Mouse (Mus musculus) stomach, embryonic 16.5 days (tissue): ENCODE data around the gene Kcnt2. TPM values are rescaled to one million over a fixed set of nuclear protein-coding genes. Genes with fewer than 3 reads are reported as not detected.
A peak's percentile ranks its signal among the peaks of the same experiment; 100 is the strongest.

Experiments
- ATAC-seq: fragments of 200-750 bp; cut with Nextera tagmentation; 2 replicates; pipeline ENCODE4 v1.8.0; 2017; ENCODE audit warnings: moderate number of reproducible peaks, moderate TSS enrichment; ENCODE audit not compliant: insufficient read depth, low FRiP score
- H3K27ac ChIP-seq: fragments of 300-500 bp; sonication (generic); 2 replicates; pipeline ENCODE4 v1.5.1; 2014; ENCODE audit warnings: low read length
- H3K27me3 ChIP-seq: fragments of 300-500 bp; sonication (generic); 2 replicates; pipeline ENCODE4 v1.6.1; 2014; ENCODE audit warnings: low read length, control low read depth, mixed read lengths; ENCODE audit not compliant: control insufficient read depth, insufficient read depth
- H3K36me3 ChIP-seq: fragments of 300-500 bp; sonication (generic); 2 replicates; pipeline ENCODE4 v1.6.1; 2014; ENCODE audit warnings: low read length; ENCODE audit not compliant: control insufficient read depth, insufficient read depth
- H3K4me1 ChIP-seq: fragments of 300-500 bp; sonication (generic); 2 replicates; pipeline ENCODE4 v1.6.1; 2014; ENCODE audit warnings: low read length, control low read depth, mixed read lengths; ENCODE audit not compliant: control insufficient read depth, insufficient read depth
- H3K4me2 ChIP-seq: fragments of 300-500 bp; sonication (generic); 2 replicates; pipeline ENCODE4 v1.6.1; 2014; ENCODE audit warnings: low read depth, low read length, mixed read lengths
- H3K4me3 ChIP-seq: fragments of 300-500 bp; sonication (generic); replicated peaks from 2 replicates; pipeline ENCODE4 v1.5.1; 2014; ENCODE audit warnings: mild to moderate bottlenecking, low read length
- H3K9ac ChIP-seq: fragments of 300-500 bp; sonication (generic); 2 replicates; pipeline ENCODE4 v1.6.1; 2014; ENCODE audit warnings: low read length
- H3K9me3 ChIP-seq: fragments of 300-500 bp; sonication (generic); replicated peaks from 2 replicates; pipeline ENCODE4 v1.6.1; 2016; ENCODE audit warnings: low read length, control low read depth; ENCODE audit not compliant: control insufficient read depth
- WGBS: fragments of 180-500 bp; shearing (Covaris S2); extraction: QIAGEN DNeasy Blood & Tissue Kit; methylation state at CpG from one replicate; pipeline ENCODE4 v1.1.7; 2014; 5-methylcytosine and 5-hydroxymethylcytosine counted together
- polyA plus RNA-seq: library from polyadenylated mRNA; unstranded; fragments of >200 nt; fragmentation: Nextera tagmentation; extraction: Ambion mirVana; gene quantifications from 2 replicates; pipeline ENCODE4 v1.2.1, GENCODE M21; 2015

Gene Kcnt2
- polyA plus RNA-seq, 1 experiment from 2014 or later, result 3.3 TPM

DNA sequence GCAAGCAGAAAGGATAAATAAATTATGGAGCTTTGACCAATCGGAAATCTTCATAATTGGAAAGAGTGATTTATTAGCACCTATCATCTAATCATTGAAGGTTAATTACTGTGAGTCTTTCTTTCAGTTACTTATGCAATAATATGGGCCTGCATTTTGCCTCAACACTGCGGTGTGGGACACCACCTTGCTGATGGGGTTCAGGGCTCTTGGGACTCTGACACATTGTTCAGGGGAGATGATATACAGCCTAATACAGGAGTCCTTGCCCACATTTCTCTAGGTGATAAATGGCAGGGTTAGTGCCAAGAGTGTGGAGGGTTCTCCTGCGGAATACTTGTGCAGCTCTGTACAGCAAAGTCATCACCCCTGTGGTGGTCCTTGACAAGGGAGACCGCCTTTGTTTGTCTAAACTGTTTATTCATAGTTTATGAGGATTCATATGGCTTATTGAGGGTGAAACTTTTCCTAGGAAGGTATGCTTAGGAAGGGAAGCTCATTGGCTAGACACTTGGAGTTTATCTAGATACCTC, 362.9 kb downstream of the Kcnt2 start:
- no peaks in the 10 kb centered on the region for H3K36me3 ChIP-seq
- no peaks in the 10 kb centered on the region for H3K4me1 ChIP-seq
- no peak overlapping the region for H3K4me3 ChIP-seq
- no peak for ATAC-seq
- H3K9ac ChIP-seq, result no peak overlapping the region
- no peaks in the 10 kb centered on the region for H3K9me3 ChIP-seq
- 81% methylated on average over 4 of the region's 4 CpGs for WGBS
- H3K27ac ChIP-seq, result no peak overlapping the region
- H3K4me2 ChIP-seq, result no peak overlapping the region
- H3K27me3 ChIP-seq, result no peaks in the 10 kb centered on the region

DNA sequence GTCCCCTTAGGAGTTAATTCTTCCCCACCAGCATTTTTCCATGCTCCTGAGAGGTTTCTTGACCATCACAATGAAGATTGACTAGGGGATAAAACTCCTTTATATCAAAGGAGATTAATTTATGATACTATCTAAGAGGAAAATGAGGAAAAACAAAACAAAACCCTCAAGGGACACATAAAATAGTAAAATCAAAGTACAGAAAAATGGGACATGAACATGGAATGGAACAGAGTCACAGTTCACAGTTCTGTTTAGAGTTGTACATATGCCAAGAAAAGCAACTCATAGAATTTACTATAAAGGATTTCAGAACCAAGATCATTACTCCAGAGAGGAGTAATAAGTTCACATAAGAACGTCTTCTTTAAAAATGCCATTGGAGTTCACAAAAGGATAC, 367.1 kb downstream of the Kcnt2 start:
- no peak overlapping the region for H3K9ac ChIP-seq
- H3K4me3 ChIP-seq, result no peak overlapping the region
- no peaks in the 10 kb centered on the region for H3K4me1 ChIP-seq
- no peaks in the 10 kb centered on the region for H3K27me3 ChIP-seq
- H3K9me3 ChIP-seq, result no peaks in the 10 kb centered on the region
- ATAC-seq, result no peak
- no peaks in the 10 kb centered on the region for H3K36me3 ChIP-seq
- 56% methylated on average over 1 of the region's 1 CpGs for WGBS
- H3K27ac ChIP-seq, result no peak overlapping the region
- H3K4me2 ChIP-seq, result no peak overlapping the region

DNA sequence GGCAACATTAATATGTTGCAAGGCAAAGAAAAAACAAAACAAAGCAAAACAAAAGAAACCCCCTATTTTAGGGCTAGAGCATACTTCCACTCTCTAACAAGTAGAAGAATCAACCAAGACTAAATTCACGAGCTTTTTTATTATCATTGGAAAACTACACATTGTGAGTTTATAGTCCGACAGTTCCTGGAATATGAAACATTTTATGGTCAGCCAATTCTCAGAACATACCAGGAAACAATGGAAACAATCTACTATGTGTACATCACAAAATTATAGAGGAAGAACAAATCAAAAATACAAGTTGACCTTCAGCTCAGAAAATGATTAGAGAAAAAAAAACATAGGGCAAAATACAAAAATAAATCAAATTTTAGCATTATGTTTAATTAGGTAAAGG, 368.9 kb downstream of the Kcnt2 start:
- Histone ChIP-seq H3K9me3 (no peaks in the 10 kb centered on the region), H3K36me3 (no peaks in the 10 kb centered on the region), H3K27me3 (no peaks in the 10 kb centered on the region), H3K4me1 (no peaks in the 10 kb centered on the region), H3K4me2 (no peak overlapping the region), H3K9ac (no peak overlapping the region), H3K27ac (no peak overlapping the region), H3K4me3 (no peak overlapping the region)
- WGBS, result 78% methylated on average over 2 of the region's 2 CpGs
- ATAC-seq, result no peak

DNA sequence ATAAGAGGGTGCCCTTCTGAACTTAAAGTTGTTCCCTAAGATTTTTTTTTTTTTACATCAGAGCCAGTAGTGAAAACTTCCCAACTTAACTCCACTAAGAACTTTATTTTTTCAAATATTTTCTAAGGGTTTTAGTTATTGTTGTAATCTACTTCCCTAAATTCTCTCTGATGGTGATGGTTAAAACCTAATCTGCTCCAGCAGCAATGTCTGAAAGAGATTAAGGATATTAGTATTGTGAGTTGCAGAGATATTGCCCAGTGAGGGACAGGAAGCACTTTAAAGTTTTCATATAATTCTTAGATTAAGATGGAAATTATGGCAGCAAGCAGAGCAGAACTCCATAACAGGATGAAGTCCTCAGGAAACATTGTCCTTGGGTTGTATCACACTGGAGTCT, 372.2 kb downstream of the Kcnt2 start:
- no peaks in the 10 kb centered on the region for H3K4me1 ChIP-seq
- no peak overlapping the region for H3K4me2 ChIP-seq
- ATAC-seq, result no peak

DNA sequence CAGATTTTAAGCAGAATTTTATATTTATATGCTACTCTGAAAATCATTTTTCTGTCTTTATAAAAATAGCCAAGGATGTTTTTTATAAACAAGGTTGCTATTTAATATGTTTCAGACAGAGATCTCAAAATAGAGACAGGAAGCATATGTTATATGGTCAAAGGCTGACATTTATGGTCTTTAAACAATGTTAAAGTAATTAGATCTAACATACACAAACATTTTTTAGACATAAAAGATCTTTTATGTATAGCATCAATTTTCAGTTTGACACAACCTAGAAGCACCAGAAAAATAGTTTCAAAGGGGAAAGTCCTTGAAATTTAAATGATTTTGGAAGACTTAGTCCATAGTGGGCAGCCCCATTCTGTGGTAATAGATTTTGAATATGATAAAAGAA, 379.0 kb downstream of the Kcnt2 start:
- Histone ChIP-seq H3K9me3 (no peaks in the 10 kb centered on the region), H3K27ac (no peak overlapping the region), H3K9ac (no peak overlapping the region), H3K27me3 (no peaks in the 10 kb centered on the region), H3K4me3 (no peak overlapping the region), H3K36me3 (no peaks in the 10 kb centered on the region), H3K4me2 (no peak overlapping the region), H3K4me1 (no peaks in the 10 kb centered on the region)
- no peak for ATAC-seq

More for the DNA sequence above, 372.2 kb downstream of the Kcnt2 start:
- H3K27ac ChIP-seq, result no peak overlapping the region
- no peaks in the 10 kb centered on the region for H3K9me3 ChIP-seq
- no peak overlapping the region for H3K4me3 ChIP-seq
- H3K36me3 ChIP-seq, result no peaks in the 10 kb centered on the region
- H3K9ac ChIP-seq, result no peak overlapping the region
- no peaks in the 10 kb centered on the region for H3K27me3 ChIP-seq

DNA sequence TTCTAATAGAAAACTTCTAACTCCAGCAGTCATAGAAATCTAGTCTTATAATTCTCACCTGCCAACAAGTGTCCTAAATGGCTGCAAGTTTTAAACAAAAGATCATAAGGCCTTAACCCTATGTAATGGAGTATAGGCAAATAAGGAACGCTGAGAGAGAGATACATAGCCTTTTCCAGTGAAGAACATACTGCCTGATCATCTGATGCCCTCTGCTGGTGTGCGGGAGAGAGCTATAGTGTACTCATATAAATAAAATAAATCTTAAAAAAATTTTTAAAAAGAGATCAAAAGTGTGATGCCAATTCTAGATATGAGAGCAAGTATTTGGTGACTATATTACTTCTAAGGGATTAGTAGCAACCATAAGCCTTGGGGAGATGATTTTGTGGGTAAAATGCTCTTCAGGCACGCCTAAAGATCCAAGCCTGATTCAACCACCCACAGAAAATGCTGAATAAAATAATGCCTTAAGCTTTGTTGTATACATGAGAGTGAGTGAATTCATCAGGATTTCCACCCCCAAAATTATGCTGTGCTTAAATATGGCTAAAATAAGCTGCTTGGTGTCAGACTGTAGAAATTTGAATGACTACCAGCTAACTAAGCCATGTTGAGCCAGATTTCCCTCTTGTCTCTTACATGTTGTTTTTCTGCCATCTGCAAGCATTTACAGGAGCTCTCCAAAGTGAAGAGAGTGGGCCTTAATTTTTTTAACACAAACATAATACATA, 413.8 kb downstream of the Kcnt2 start:
- 56% methylated on average over 3 of the region's 3 CpGs for WGBS
- H3K36me3 ChIP-seq, result no peaks in the 10 kb centered on the region
- H3K4me1 ChIP-seq, result no peaks in the 10 kb centered on the region
- H3K9me3 ChIP-seq, result no peaks in the 10 kb centered on the region
- H3K9ac ChIP-seq, result no peak overlapping the region
- H3K27me3 ChIP-seq, result no peaks in the 10 kb centered on the region
- H3K4me3 ChIP-seq, result no peak overlapping the region
- no peak for ATAC-seq
- H3K27ac ChIP-seq, result no peak overlapping the region
- no peak overlapping the region for H3K4me2 ChIP-seq

DNA sequence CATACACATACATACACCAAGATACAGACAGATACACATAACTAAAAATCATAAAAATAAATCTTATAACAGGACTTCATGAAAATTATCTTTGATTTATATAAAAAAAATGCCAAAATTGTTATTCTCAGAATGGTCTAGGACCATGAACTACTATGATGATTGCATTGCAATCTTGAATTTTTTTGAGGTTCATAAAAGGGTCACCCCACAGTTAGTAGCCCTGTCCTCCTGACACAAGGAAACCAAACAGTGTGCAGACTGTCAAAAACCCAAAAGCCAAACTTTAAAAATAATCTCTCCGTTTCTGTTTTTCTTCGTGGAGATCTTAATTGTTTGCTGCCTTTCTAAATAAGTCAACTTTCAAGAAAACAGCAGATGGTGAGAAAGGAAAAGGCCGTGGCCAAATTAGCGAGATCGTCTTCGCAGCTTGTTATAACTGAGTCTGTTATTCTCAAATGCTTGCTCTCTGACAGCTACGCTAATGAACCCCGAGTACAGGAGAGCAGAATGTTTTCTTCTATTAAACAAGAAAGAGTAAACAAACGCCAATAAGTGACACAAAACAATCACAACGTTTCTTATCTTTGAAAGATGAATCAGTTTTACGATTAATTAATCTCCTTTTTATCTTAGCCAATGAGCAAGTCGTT, 414.9 kb downstream of the Kcnt2 start:
- no peaks in the 10 kb centered on the region for H3K27me3 ChIP-seq
- peak overlapping the region; percentile 51 for H3K4me2 ChIP-seq
- no peak overlapping the region for H3K27ac ChIP-seq
- H3K9me3 ChIP-seq, result no peaks in the 10 kb centered on the region
- WGBS, result 28% methylated on average over 12 of the region's 12 CpGs
- H3K4me1 ChIP-seq, result no peaks in the 10 kb centered on the region
- peak overlapping the region; percentile 24 for H3K4me3 ChIP-seq
- ATAC-seq, result no peak
- H3K9ac ChIP-seq, result no peak overlapping the region
- no peaks in the 10 kb centered on the region for H3K36me3 ChIP-seq

DNA sequence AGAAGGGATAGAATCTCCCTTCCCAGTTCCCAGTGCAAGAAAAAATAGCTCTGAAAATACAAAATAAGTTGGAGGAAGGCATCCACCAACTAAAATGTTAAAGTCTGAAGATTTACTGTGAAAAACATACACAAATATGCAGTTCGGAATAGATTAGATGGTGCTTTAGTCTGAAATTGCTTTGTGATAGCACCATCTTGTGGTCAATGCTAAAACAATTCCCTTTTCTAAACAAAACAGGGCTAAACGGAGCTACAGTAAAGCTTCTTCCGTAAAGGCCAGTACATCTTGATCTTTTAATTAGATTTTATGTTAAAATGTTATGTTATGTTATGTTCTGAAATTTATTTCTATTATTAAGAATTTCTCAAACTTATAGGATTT, 415.4 kb downstream of the Kcnt2 start:
- no peaks in the 10 kb centered on the region for H3K9me3 ChIP-seq
- H3K4me2 ChIP-seq, result peak overlapping the region; percentile 51
- no peaks in the 10 kb centered on the region for H3K4me1 ChIP-seq
- no peaks in the 10 kb centered on the region for H3K27me3 ChIP-seq
- 21% methylated on average over 3 of the region's 3 CpGs for WGBS
- peak overlapping the region; percentile 24 for H3K4me3 ChIP-seq
- no peak overlapping the region for H3K27ac ChIP-seq
- H3K9ac ChIP-seq, result no peak overlapping the region
- ATAC-seq, result no peak
- H3K36me3 ChIP-seq, result no peaks in the 10 kb centered on the region
